Mouse (Mus musculus) lung, postnatal 0 days (tissue): ENCODE data around the gene Acad11.

Source experiments
- CTCF ChIP-seq: IDR thresholded peaks from 2 replicates; pipeline ENCODE4 v1.5.1; 2016; ENCODE audit warnings: antibody characterized with exemption, mild to moderate bottlenecking
- EP300 ChIP-seq: IDR thresholded peaks from 2 replicates; pipeline ENCODE4 v1.6.1; 2016; ENCODE audit warnings: antibody characterized with exemption, mild to moderate bottlenecking, control low read depth

DNA sequence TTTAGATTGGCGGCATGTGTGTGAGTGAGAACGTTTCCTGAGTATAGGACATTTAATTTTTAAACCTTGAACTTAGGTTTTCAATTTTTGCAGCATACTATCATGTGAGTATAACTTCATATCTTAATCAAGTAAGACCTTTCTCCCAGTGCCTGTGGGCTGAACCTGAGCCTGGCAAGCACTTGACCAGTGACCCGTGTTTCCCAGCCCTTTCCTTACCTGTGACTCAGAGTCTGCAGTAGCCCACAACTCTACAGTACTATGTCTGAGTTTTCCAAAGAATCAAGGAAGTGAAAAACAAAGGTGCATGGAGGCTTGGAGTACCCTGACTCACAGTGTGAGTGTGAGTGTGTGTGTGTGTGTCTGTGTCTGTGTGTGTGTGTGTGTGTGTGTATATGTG, 16.9 kb downstream of the Acad11 start:
- TF ChIP-seq CTCF = no peak
- no peak for TF ChIP-seq EP300
